Mouse (Mus musculus): ENCODE data around the gene Fubp1. TPM values are rescaled to one million over a fixed set of nuclear protein-coding genes. Genes with fewer than 3 reads are reported as not detected.

The Fubp1 gene
- polyA plus RNA-seq, 1 experiment = 53.4 TPM

GRCm38 (mm10) chr3:152172322-152172935, 37.8 kb upstream of the Fubp1 start:
- Histone ChIP-seq H3K27me3 (ENCODE audit: control insufficient read depth, insufficient read depth, insufficient read length) (no peaks in the 10 kb centered on the region), H3K79me3 (ENCODE audit: low read depth) (no peaks in the 10 kb centered on the region), H3K79me2 (ENCODE audit: control insufficient read depth, insufficient read depth) (no peaks in the 10 kb centered on the region), H3K4me3 (ENCODE audit: insufficient read depth, poor library complexity, severe bottlenecking) (no peak overlapping the region), H3K36me3 (ENCODE audit: control insufficient read depth, insufficient read depth) (no peaks in the 10 kb centered on the region), H3ac (ENCODE audit: control insufficient read depth, insufficient read length, low read depth) (no peak overlapping the region)
- TF ChIP-seq MYOG (IDR thresholded peaks at IDR 0.05; ENCODE audit: control insufficient read depth, extremely low read depth, insufficient read length) = no peak
- TF ChIP-seq USF1 (IDR thresholded peaks at IDR 0.05; ENCODE audit: low read depth) = no peak
- no peak for TF ChIP-seq CTCF (IDR thresholded peaks at IDR 0.05; ENCODE audit: control insufficient read depth, insufficient read depth, insufficient read length)
- no peak for TF ChIP-seq MAX (IDR thresholded peaks at IDR 0.05)
- TF ChIP-seq MYOD1 (IDR thresholded peaks at IDR 0.05; ENCODE audit: control insufficient read depth, insufficient read length, low read depth) = no peak
- no peak for TF ChIP-seq FOSL1 (IDR thresholded peaks at IDR 0.05; ENCODE audit: insufficient read depth, low read length, poor library complexity, severe bottlenecking)
- TF ChIP-seq CEBPB (IDR thresholded peaks at IDR 0.05; ENCODE audit: low read depth) = no peak

DNA sequence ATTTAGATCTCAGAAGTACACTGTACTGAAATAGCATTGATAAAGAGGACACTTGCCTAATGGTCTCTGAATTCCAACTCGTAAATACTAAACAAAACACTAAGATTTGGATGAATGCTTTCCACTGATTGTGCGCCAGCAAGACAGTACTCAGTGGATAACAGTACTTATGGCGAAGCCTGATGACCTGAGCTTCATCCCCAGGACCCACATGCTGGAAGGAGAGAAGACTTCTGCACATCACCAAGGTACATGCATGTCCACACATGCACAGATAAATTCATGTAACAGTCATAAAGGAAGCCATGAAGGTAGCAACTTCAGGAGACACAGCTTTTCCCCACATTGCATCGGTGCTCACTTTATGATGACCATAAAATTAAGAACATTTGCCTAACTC, 31.4 kb upstream of the Fubp1 start:
- Histone ChIP-seq H3K79me2 (ENCODE audit: control insufficient read depth, insufficient read depth) (no peaks in the 10 kb centered on the region), H3K36me3 (ENCODE audit: control insufficient read depth, insufficient read depth) (peaks cover 18% of the 10 kb centered on the region), H3K27me3 (ENCODE audit: control insufficient read depth, insufficient read depth, insufficient read length) (no peaks in the 10 kb centered on the region), H3K4me3 (ENCODE audit: insufficient read depth, poor library complexity, severe bottlenecking) (no peak overlapping the region), H3K79me3 (ENCODE audit: low read depth) (no peaks in the 10 kb centered on the region), H3ac (ENCODE audit: control insufficient read depth, insufficient read length, low read depth) (no peak overlapping the region)
- no peak for TF ChIP-seq MAX (IDR thresholded peaks at IDR 0.05)
- TF ChIP-seq CEBPB (IDR thresholded peaks at IDR 0.05; ENCODE audit: low read depth) = no peak
- TF ChIP-seq MYOD1 (IDR thresholded peaks at IDR 0.05; ENCODE audit: control insufficient read depth, insufficient read length, low read depth) = no peak
- no peak for TF ChIP-seq CTCF (IDR thresholded peaks at IDR 0.05; ENCODE audit: control insufficient read depth, insufficient read depth, insufficient read length)
- no peak for TF ChIP-seq FOSL1 (IDR thresholded peaks at IDR 0.05; ENCODE audit: insufficient read depth, low read length, poor library complexity, severe bottlenecking)
- TF ChIP-seq MYOG (IDR thresholded peaks at IDR 0.05; ENCODE audit: control insufficient read depth, extremely low read depth, insufficient read length) = no peak
- TF ChIP-seq USF1 (IDR thresholded peaks at IDR 0.05; ENCODE audit: low read depth) = no peak

DNA sequence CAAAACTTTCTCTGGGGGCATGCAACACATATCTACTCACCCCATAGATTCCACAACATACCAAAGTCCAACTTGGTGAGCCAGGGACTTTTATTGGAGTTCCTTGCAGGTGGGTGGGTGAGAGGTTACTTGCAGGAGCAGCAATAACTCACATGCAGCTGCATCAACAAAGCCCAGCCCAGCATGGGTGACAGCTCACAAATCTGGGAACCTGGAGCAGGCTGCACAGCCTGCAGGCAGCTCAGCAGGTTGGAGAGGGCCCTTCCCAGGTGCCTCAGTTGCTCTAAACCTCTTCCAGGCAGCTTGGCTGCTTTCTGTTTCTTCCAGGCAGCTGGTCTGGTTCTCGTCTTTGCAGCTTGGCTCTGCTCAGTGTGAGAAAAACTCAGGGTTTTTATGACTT, 30.9 kb upstream of the Fubp1 start:
- TF ChIP-seq FOSL1 (IDR thresholded peaks at IDR 0.05; ENCODE audit: insufficient read depth, low read length, poor library complexity, severe bottlenecking) = no peak
- peaks cover 23% of the 10 kb centered on the region for H3K36me3 ChIP-seq (ENCODE audit: control insufficient read depth, insufficient read depth)
- no peak overlapping the region for H3ac ChIP-seq (ENCODE audit: control insufficient read depth, insufficient read length, low read depth)
- no peaks in the 10 kb centered on the region for H3K79me3 ChIP-seq (ENCODE audit: low read depth)
- peaks cover under 1% of the 10 kb centered on the region for H3K79me2 ChIP-seq (ENCODE audit: control insufficient read depth, insufficient read depth)
- H3K27me3 ChIP-seq (ENCODE audit: control insufficient read depth, insufficient read depth, insufficient read length) = no peaks in the 10 kb centered on the region
- H3K4me3 ChIP-seq (ENCODE audit: insufficient read depth, poor library complexity, severe bottlenecking) = no peak overlapping the region

- Histone ChIP-seq H3K79me3 (ENCODE audit: low read depth) (peaks cover 4% of the 10 kb centered on the region), H3K36me3 (ENCODE audit: control insufficient read depth, insufficient read depth) (peaks cover 34% of the 10 kb centered on the region), H3K79me2 (ENCODE audit: control insufficient read depth, insufficient read depth) (peaks cover 14% of the 10 kb centered on the region), H3K27me3 (ENCODE audit: control insufficient read depth, insufficient read depth, insufficient read length) (no peaks in the 10 kb centered on the region), H3ac (ENCODE audit: control insufficient read depth, insufficient read length, low read depth) (no peak overlapping the region), H3K4me3 (ENCODE audit: insufficient read depth, poor library complexity, severe bottlenecking) (no peak overlapping the region)
- TF ChIP-seq MYOG (IDR thresholded peaks at IDR 0.05; ENCODE audit: control insufficient read depth, extremely low read depth, insufficient read length) (no peak), MAX (IDR thresholded peaks at IDR 0.05) (no peak), MYOD1 (IDR thresholded peaks at IDR 0.05; ENCODE audit: control insufficient read depth, insufficient read length, low read depth) (no peak), USF1 (IDR thresholded peaks at IDR 0.05; ENCODE audit: low read depth) (no peak), CEBPB (IDR thresholded peaks at IDR 0.05; ENCODE audit: low read depth) (no peak), CTCF (IDR thresholded peaks at IDR 0.05; ENCODE audit: control insufficient read depth, insufficient read depth, insufficient read length) (no peak), FOSL1 (IDR thresholded peaks at IDR 0.05; ENCODE audit: insufficient read depth, low read length, poor library complexity, severe bottlenecking) (no peak)
Observed at GRCm38 (mm10) chr3:152180624-152181023, 29.6 kb upstream of the Fubp1 start.

- Histone ChIP-seq H3K79me2 (ENCODE audit: control insufficient read depth, insufficient read depth) (peaks cover 43% of the 10 kb centered on the region), H3K27me3 (ENCODE audit: control insufficient read depth, insufficient read depth, insufficient read length) (no peaks in the 10 kb centered on the region), H3K79me3 (ENCODE audit: low read depth) (peaks cover 32% of the 10 kb centered on the region), H3ac (ENCODE audit: control insufficient read depth, insufficient read length, low read depth) (no peak overlapping the region), H3K36me3 (ENCODE audit: control insufficient read depth, insufficient read depth) (peaks cover 50% of the 10 kb centered on the region), H3K4me3 (ENCODE audit: insufficient read depth, poor library complexity, severe bottlenecking) (no peak overlapping the region)
- TF ChIP-seq MAX (IDR thresholded peaks at IDR 0.05) (no peak), CEBPB (IDR thresholded peaks at IDR 0.05; ENCODE audit: low read depth) (no peak), MYOG (IDR thresholded peaks at IDR 0.05; ENCODE audit: control insufficient read depth, extremely low read depth, insufficient read length) (no peak), MYOD1 (IDR thresholded peaks at IDR 0.05; ENCODE audit: control insufficient read depth, insufficient read length, low read depth) (no peak), CTCF (IDR thresholded peaks at IDR 0.05; ENCODE audit: control insufficient read depth, insufficient read depth, insufficient read length) (no peak), FOSL1 (IDR thresholded peaks at IDR 0.05; ENCODE audit: insufficient read depth, low read length, poor library complexity, severe bottlenecking) (no peak), USF1 (IDR thresholded peaks at IDR 0.05; ENCODE audit: low read depth) (no peak)
Observed at GRCm38 (mm10) chr3:152183522-152183921, 26.7 kb upstream of the Fubp1 start.

DNA sequence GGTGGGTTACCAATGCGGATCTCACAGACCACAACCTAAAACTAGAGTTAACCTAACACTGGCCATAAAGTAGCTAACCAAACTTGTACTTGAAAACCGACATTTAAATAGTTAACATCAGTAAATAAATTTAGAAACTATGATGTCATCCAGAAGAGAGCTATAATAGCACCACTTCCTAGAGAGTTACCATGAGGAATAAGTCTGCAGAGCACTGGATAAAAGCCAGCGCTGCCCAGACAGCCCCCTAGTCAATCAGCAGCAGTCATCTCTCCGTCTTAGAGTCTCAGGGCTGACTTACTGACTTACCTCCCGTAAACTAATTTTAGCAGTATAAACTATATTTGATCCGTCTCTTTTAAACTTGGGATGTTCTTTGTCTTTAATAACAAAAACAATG, 24.1 kb upstream of the Fubp1 start:
- Histone ChIP-seq H3K36me3 (ENCODE audit: control insufficient read depth, insufficient read depth) (peaks cover 50% of the 10 kb centered on the region), H3K79me3 (ENCODE audit: low read depth) (peaks cover 56% of the 10 kb centered on the region), H3K27me3 (ENCODE audit: control insufficient read depth, insufficient read depth, insufficient read length) (no peaks in the 10 kb centered on the region), H3K4me3 (ENCODE audit: insufficient read depth, poor library complexity, severe bottlenecking) (no peak overlapping the region), H3ac (ENCODE audit: control insufficient read depth, insufficient read length, low read depth) (no peak overlapping the region), H3K79me2 (ENCODE audit: control insufficient read depth, insufficient read depth) (peaks cover 69% of the 10 kb centered on the region)
- TF ChIP-seq USF1 (IDR thresholded peaks at IDR 0.05; ENCODE audit: low read depth) = no peak
- TF ChIP-seq MYOG (IDR thresholded peaks at IDR 0.05; ENCODE audit: control insufficient read depth, extremely low read depth, insufficient read length) = no peak
- TF ChIP-seq MAX (IDR thresholded peaks at IDR 0.05) = no peak
- TF ChIP-seq CTCF (IDR thresholded peaks at IDR 0.05; ENCODE audit: control insufficient read depth, insufficient read depth, insufficient read length) = no peak
- no peak for TF ChIP-seq CEBPB (IDR thresholded peaks at IDR 0.05; ENCODE audit: low read depth)
- TF ChIP-seq FOSL1 (IDR thresholded peaks at IDR 0.05; ENCODE audit: insufficient read depth, low read length, poor library complexity, severe bottlenecking) = no peak
- no peak for TF ChIP-seq MYOD1 (IDR thresholded peaks at IDR 0.05; ENCODE audit: control insufficient read depth, insufficient read length, low read depth)

All from C2C12 (cell line).